Mouse (Mus musculus) G1E (cell line): ENCODE results near the gene Sccpdh. TPM values are rescaled to one million over a fixed set of nuclear protein-coding genes. Genes with fewer than 3 reads are reported as not detected.

Experiments used
- ATAC-seq: 2 replicates; pipeline ENCODE4 v1.8.0; 2016; ENCODE audit warnings: mild to moderate bottlenecking; ENCODE audit not compliant: insufficient number of reproducible peaks, poor library complexity, low FRiP score, severe bottlenecking; ENCODE audit errors: extremely low read depth
- DNase-seq: peaks from one replicate; pipeline ENCODE4 v3.0.0; 2012; ENCODE audit warnings: low spot score
- H3K27me3 ChIP-seq: 2 replicates; pipeline ENCODE4 v1.6.1; 2012; ENCODE audit warnings: mild to moderate bottlenecking, low read length, inconsistent platforms; ENCODE audit not compliant: insufficient read depth
- H3K36me3 ChIP-seq: replicated peaks from 2 replicates; pipeline ENCODE3; 2012; ENCODE audit warnings: mild to moderate bottlenecking, inconsistent platforms
- H3K4me1 ChIP-seq: 2 replicates; pipeline ENCODE4 v1.6.1; 2012; ENCODE audit warnings: low read depth, low read length, inconsistent platforms, mixed read lengths; ENCODE audit not compliant: insufficient read depth
- H3K4me3 ChIP-seq: 2 replicates; pipeline ENCODE4 v1.5.1; 2012; ENCODE audit warnings: low read depth, mild to moderate bottlenecking, inconsistent platforms, low read length, moderate library complexity, mixed read lengths
- H3K9me3 ChIP-seq: replicated peaks from 2 replicates; pipeline ENCODE4 v1.6.1; 2012; ENCODE audit warnings: inconsistent platforms
- CTCF ChIP-seq: IDR thresholded peaks from 2 replicates; pipeline ENCODE4 v1.5.1; 2012; ENCODE audit warnings: low read depth, low read length, inconsistent platforms, mixed read lengths
- GATA1 ChIP-seq: IDR thresholded peaks from 2 replicates; pipeline ENCODE4 v1.6.1; 2012; ENCODE audit warnings: borderline replicate concordance, low read length, inconsistent platforms, mixed read lengths
- GATA2 ChIP-seq: IDR thresholded peaks from 2 replicates; pipeline ENCODE4 v1.6.1; 2012; ENCODE audit warnings: low read depth, low read length, inconsistent platforms, borderline replicate concordance
- POLR2AphosphoS5 ChIP-seq: IDR thresholded peaks from 2 replicates; pipeline ENCODE4 v1.6.1; 2012; ENCODE audit warnings: low read depth, low read length, inconsistent platforms; ENCODE audit not compliant: insufficient replicate concordance
- TAL1 ChIP-seq: conservative IDR thresholded peaks from 2 replicates; pipeline ENCODE4 v1.6.1; 2012; ENCODE audit warnings: low read depth, low read length, inconsistent platforms, mixed read lengths
- polyA plus RNA-seq: library from polyadenylated mRNA; stranded (reverse); fragments of >175 nt; gene quantifications from 2 replicates; pipeline ENCODE4 v1.2.3, GENCODE M21; 2012
- total RNA-seq, 2 experiments: library from RNA; stranded (forward) in 1 of 2; stranded (reverse) in 1 of 2; fragments of 200-1000 nt in 1 of 2; fragments of >200 nt in 1 of 2; fragmentation: Nextera tagmentation in 1 of 2; gene quantifications; 2 replicates each; pipeline ENCODE4 v1.2.3; 2014 to 2017

Gene Sccpdh
- total and polyA plus RNA-seq, 3 experiments: 11.9 to 110 (median 72.8) TPM

DNA sequence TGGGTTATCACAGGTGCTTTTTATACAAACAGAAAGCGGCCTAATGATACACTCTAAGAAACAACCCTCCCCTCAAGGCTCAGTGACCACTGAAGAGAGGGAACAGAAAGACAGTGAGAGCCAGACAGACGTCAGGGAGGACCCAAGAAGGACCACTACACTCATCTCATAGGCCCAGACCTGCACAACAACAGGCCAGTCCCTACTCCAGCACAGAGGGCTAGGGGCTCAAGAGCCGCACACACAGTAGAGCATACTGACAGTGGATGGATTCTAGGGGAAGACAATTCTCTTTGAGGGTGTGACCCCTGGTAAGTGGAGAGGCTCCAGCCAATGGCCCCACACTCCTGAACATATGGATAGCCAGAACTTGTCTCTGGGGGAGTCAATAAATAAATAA is 68.5 kb downstream of the Sccpdh start:
- DNase-seq (no peak), ATAC-seq (no peak)
- no peaks in the 10 kb centered on the region for H3K36me3 ChIP-seq
- H3K27me3 ChIP-seq: peaks cover 39% of the 10 kb centered on the region
- no peaks in the 10 kb centered on the region for H3K9me3 ChIP-seq
- H3K4me3 ChIP-seq: no peak overlapping the region
- TF ChIP-seq GATA1 (no peak), GATA2 (no peak), POLR2AphosphoS5 (no peak), CTCF (no peak), TAL1 (no peak)
- H3K4me1 ChIP-seq: peaks cover 18% of the 10 kb centered on the region

Other genes with a start within 250 kb of the Sccpdh start
- 15.8 and 17.1 TPM in 2 replicates for gene Smyd3, start 150.2 kb upstream of the Sccpdh start, total RNA-seq (2014; fragmentation: Nextera tagmentation)
- gene Smyd3, start 150.2 kb upstream of the Sccpdh start, total RNA-seq (2017): 18.2 and 19.4 TPM in 2 replicates
- gene Smyd3, start 150.2 kb upstream of the Sccpdh start, polyA plus RNA-seq: 3.2 and 3.5 TPM in 2 replicates
- 29.4 and 39.8 TPM in 2 replicates for gene Tfb2m, start 121.9 kb upstream of the Sccpdh start, total RNA-seq (2014; fragmentation: Nextera tagmentation)
- 40.5 and 51.9 TPM in 2 replicates for gene Tfb2m, start 121.9 kb upstream of the Sccpdh start, total RNA-seq (2017)
- 9.0 and 9.7 TPM in 2 replicates for gene Tfb2m, start 121.9 kb upstream of the Sccpdh start, polyA plus RNA-seq
- gene Cnst, start 121.8 kb upstream of the Sccpdh start, total RNA-seq (2014; fragmentation: Nextera tagmentation): 27.1 TPM in 2 replicates
- gene Cnst, start 121.8 kb upstream of the Sccpdh start, total RNA-seq (2017): 31.6 and 32.9 TPM in 2 replicates
- 14.4 and 14.6 TPM in 2 replicates for gene Cnst, start 121.8 kb upstream of the Sccpdh start, polyA plus RNA-seq
- gene Kif28, start 77.1 kb downstream of the Sccpdh start, total RNA-seq (2014; fragmentation: Nextera tagmentation): not detected in 2 replicates
- 0.05 TPM in 1 of 2 replicates, not detected in the other for gene Kif28, start 77.1 kb downstream of the Sccpdh start, total RNA-seq (2017)
- gene Kif28, start 77.1 kb downstream of the Sccpdh start, polyA plus RNA-seq: 0.01 TPM in 1 of 2 replicates, not detected in the other
- gene Gm10518, start 135.2 kb downstream of the Sccpdh start, total RNA-seq (2014; fragmentation: Nextera tagmentation): 1.2 TPM in 1 of 2 replicates, not detected in the other
- 0.17 and 0.55 TPM in 2 replicates for gene Gm10518, start 135.2 kb downstream of the Sccpdh start, total RNA-seq (2017)
- not detected in 2 replicates for gene Gm10518, start 135.2 kb downstream of the Sccpdh start, polyA plus RNA-seq
- 109 and 113 TPM in 2 replicates for gene Ahctf1, start 135.5 kb downstream of the Sccpdh start, total RNA-seq (2014; fragmentation: Nextera tagmentation)
- 68.9 and 74.7 TPM in 2 replicates for gene Ahctf1, start 135.5 kb downstream of the Sccpdh start, total RNA-seq (2017)
- 22.4 and 27.5 TPM in 2 replicates for gene Ahctf1, start 135.5 kb downstream of the Sccpdh start, polyA plus RNA-seq